Mouse (Mus musculus) lung, postnatal 36 days (tissue): ENCODE results near the gene Apeh.
A peak's percentile ranks its signal among the peaks of the same experiment; 100 is the strongest.

Experiments used
- DNase-seq: peaks from one replicate; pipeline ENCODE4 v3.0.0; 2022; ENCODE audit warnings: mixed read lengths

The Apeh gene

GRCm38 (mm10) chr9:108049561-108050251 lies 44.7 kb downstream of the Apeh start:
- DNase-seq, result no peak

- DNase-seq, result peak; percentile 98
Observed at GRCm38 (mm10) chr9:108049016-108049455, 45.4 kb downstream of the Apeh start, which contains the start of gene Gmppb. Gene Gmppb (plus strand): TSS chr9:108049242.

- no peak for DNase-seq
Observed at GRCm38 (mm10) chr9:108048566-108048955, 45.8 kb downstream of the Apeh start.

- no peak for DNase-seq
Observed at GRCm38 (mm10) chr9:108047601-108048565, 46.5 kb downstream of the Apeh start.

GRCm38 (mm10) chr9:108046582-108046981 lies 47.8 kb downstream of the Apeh start:
- DNase-seq, result no peak

- DNase-seq, result no peak
Observed at GRCm38 (mm10) chr9:108044751-108045492, 49.5 kb downstream of the Apeh start.
